Mouse (Mus musculus) hindbrain, embryonic 11.5 days (tissue): ENCODE data around the gene Trpm5. TPM values are rescaled to one million over a fixed set of nuclear protein-coding genes. Genes with fewer than 3 reads are reported as not detected.

Experiments
- ATAC-seq: fragments of 200-750 bp; cut with Nextera tagmentation; 2 replicates; pipeline ENCODE4 v1.8.0; 2017; ENCODE audit warnings: mild to moderate bottlenecking, moderate TSS enrichment, moderate library complexity; ENCODE audit not compliant: low FRiP score
- DNase-seq: peaks from one replicate; pipeline ENCODE4 v3.0.0-alpha.2; 2015; ENCODE audit warnings: low spot score
- H3K27ac ChIP-seq: fragments of 300-500 bp; sonication (generic); 2 replicates; pipeline ENCODE4 v1.5.1; 2014; ENCODE audit warnings: mild to moderate bottlenecking, low read depth, low read length
- H3K27me3 ChIP-seq: fragments of 300-500 bp; sonication (generic); 2 replicates; pipeline ENCODE4 v1.6.1; 2014; ENCODE audit warnings: mild to moderate bottlenecking, low read length, moderate library complexity, mixed read lengths; ENCODE audit not compliant: control insufficient read depth, insufficient read depth
- H3K36me3 ChIP-seq: fragments of 300-500 bp; sonication (generic); 2 replicates; pipeline ENCODE4 v1.6.1; 2014; ENCODE audit warnings: mild to moderate bottlenecking, low read length, moderate library complexity, mixed read lengths; ENCODE audit not compliant: control insufficient read depth, insufficient read depth
- H3K4me1 ChIP-seq: fragments of 300-500 bp; sonication (generic); replicated peaks from 2 replicates; pipeline ENCODE4 v1.6.1; 2014; ENCODE audit warnings: low read length, mixed read lengths; ENCODE audit not compliant: control insufficient read depth, insufficient read depth
- H3K4me2 ChIP-seq: fragments of 300-500 bp; sonication (generic); replicated peaks from 2 replicates; pipeline ENCODE4 v1.6.1; 2014; ENCODE audit warnings: mild to moderate bottlenecking, low read depth, low read length
- H3K4me3 ChIP-seq: fragments of 300-500 bp; sonication (generic); 2 replicates; pipeline ENCODE4 v1.5.1; 2014; ENCODE audit warnings: low read depth, low read length
- H3K9ac ChIP-seq: fragments of 300-500 bp; sonication (generic); 2 replicates; pipeline ENCODE4 v1.6.1; 2014; ENCODE audit warnings: low read depth, low read length
- H3K9me3 ChIP-seq: fragments of 300-500 bp; sonication (generic); 2 replicates; pipeline ENCODE4 v1.6.1; 2016; ENCODE audit warnings: low read length; ENCODE audit not compliant: control insufficient read depth
- WGBS: fragments of 180-500 bp; shearing (Covaris S2); extraction: QIAGEN DNeasy Blood & Tissue Kit; methylation state at CpG from one replicate; pipeline ENCODE4 v1.1.7; 2014; 5-methylcytosine and 5-hydroxymethylcytosine counted together
- polyA plus RNA-seq: library from polyadenylated mRNA; unstranded; fragments of >200 nt; fragmentation: Nextera tagmentation; extraction: Ambion mirVana; gene quantifications from 2 replicates; pipeline ENCODE4 v1.2.1, GENCODE M21; 2014

The Trpm5 gene
- polyA plus RNA-seq, 1 experiment from 2014 or later: 0.88 TPM

DNA sequence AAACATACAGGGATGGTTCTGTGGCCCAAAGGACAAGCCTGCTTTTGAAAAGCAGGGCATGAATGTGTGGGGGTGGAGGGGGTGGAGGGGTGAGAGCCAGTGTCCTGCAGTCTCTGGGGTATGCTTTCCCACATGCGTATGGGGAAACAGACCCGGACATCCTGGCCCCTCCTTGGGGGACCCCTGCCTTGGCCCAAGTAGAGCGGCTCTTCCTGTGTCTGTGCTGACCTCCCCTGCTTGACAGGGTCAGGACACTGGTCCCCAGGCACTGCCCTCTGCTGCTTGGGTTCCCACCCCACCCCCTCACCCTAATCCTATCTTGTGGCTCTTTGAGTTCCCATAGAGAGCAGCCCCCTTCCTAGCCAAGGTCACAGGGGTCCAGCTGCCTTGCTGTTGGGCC, 15.3 kb upstream of the Trpm5 start:
- no peak overlapping the region for H3K27ac ChIP-seq
- 60% methylated on average over 3 of the region's 3 CpGs for WGBS

DNA sequence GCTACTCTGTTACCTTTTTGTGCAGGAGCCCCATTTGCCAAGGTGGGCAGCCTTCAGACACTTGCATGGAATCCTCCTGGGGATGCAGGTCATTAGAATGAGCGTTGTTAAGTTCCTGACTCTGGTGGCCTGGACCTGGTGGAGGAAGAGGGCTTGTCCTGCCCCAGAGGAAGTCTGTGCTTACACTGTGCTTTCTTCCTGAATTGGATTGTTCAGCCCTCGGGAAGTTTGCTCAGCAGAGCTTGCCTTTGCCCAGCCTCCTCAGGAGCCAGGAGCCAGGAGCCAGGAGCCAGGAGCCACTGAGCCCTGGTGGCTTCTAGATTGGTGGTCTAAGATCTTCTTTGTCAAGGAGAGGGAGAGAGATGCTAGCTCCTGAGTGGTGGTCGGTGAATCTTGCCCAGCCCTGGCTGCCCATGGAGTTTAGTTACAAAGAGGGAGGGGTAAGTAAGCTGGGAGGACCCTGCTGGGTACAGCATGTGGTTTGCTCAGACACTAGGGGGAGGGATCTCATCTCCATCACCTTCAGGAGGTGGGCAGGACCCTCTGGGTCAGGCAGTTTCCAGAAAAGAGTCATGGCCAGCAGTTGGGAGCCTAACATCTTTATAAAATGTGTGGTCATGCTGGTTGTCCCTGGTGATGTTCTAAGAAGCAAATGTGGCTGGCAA, 14.7 kb upstream of the Trpm5 start:
- Histone ChIP-seq H3K4me2 (no peak overlapping the region), H3K27ac (no peak overlapping the region), H3K36me3 (no peaks in the 10 kb centered on the region), H3K9ac (no peak overlapping the region), H3K4me1 (0 out of 2 replicates have a peak, but pooled peaks cover 2% of the 10 kb centered on the region), H3K4me3 (no peak overlapping the region), H3K27me3 (peaks cover 34% of the 10 kb centered on the region), H3K9me3 (no peaks in the 10 kb centered on the region)
- ATAC-seq (no peak), DNase-seq (no peak)
- WGBS: 39% methylated on average over 3 of the region's 3 CpGs

More for the DNA sequence above, 15.3 kb upstream of the Trpm5 start:
- ATAC-seq (no peak), DNase-seq (no peak)
- no peak overlapping the region for H3K9ac ChIP-seq
- H3K4me1 ChIP-seq: 0 out of 2 replicates have a peak, but pooled peaks cover 2% of the 10 kb centered on the region
- no peak overlapping the region for H3K4me3 ChIP-seq
- H3K27me3 ChIP-seq: peaks cover 34% of the 10 kb centered on the region
- H3K4me2 ChIP-seq: no peak overlapping the region
- H3K9me3 ChIP-seq: no peaks in the 10 kb centered on the region
- H3K36me3 ChIP-seq: no peaks in the 10 kb centered on the region

DNA sequence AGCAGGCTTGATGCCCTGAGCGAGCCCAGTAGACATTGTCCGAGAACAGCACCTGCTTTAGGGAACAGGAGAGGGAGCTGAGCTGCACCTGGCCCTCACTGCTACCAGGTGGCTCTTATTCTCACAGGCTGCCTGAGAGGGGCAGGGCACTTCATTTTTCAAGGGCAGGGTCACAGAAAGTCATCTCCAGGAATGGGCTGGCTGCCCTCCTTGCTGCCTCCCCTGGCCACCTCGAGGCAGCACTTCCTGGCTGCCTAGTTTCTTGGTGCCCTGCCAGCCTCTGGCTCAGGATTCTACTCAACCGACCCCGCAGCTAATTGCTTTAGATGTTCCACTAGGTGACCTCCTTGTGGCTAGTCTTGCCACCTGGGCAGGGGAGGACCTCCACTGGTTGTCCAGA, 13.8 kb upstream of the Trpm5 start:
- no peak overlapping the region for H3K4me3 ChIP-seq
- H3K9ac ChIP-seq: no peak overlapping the region
- H3K4me2 ChIP-seq: no peak overlapping the region
- no peak overlapping the region for H3K27ac ChIP-seq
- peaks cover 34% of the 10 kb centered on the region for H3K27me3 ChIP-seq
- WGBS: 52% methylated on average over 5 of the region's 5 CpGs
- ATAC-seq: no peak
- H3K4me1 ChIP-seq: 0 out of 2 replicates have a peak, but pooled peaks cover 2% of the 10 kb centered on the region
- no peaks in the 10 kb centered on the region for H3K36me3 ChIP-seq
- H3K9me3 ChIP-seq: no peaks in the 10 kb centered on the region
- no peak for DNase-seq

DNA sequence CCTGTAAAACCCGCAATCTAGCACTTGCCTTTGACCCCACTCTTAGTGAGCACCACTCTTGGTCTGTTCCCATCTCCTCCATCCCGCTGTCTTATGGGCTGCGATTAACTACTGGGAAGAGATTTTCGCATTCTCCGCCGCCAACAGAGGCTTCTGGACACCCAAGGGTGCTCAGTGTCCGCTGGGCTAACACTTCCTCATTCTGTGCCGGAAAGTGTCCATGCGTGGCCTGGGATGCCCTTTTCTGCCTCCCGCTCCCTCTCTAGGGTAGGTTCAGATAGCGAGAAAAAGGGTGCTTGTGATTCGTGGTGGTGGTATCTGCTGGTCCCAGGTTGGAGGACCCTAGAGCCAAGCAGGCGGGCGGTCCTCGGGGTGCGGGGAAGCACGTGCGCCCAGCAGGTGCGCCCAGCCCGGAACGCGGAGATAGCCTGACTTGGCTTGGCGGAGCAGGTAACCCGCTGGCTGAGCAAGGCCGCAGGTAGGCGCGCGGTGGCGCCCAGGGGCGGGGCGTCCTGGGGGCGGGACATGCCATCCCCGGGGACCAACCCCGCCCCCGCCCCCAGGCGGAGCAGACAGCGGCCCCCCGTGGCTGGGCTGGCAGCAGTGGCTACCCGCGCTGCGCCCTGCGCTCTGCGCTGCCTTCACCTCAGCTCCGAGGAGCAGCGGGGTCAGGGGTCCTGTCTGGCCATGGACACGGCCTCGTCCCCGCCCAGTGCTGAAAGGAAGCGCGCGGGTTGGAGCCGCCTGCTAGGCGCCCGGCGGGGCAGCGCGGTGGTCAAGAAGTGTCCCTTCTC, 12.4 kb upstream of the Trpm5 start:
- 8% methylated on average over 50 of the region's 57 CpGs for WGBS
- ATAC-seq (no peak), DNase-seq (no peak)
- Histone ChIP-seq H3K36me3 (no peaks in the 10 kb centered on the region), H3K27ac (no peak overlapping the region), H3K27me3 (peaks cover 34% of the 10 kb centered on the region), H3K4me3 (peak overlapping the region; percentile 24), H3K4me1 (0 out of 2 replicates have a peak, but pooled peaks cover 2% of the 10 kb centered on the region), H3K4me2 (peak overlapping the region; percentile 44), H3K9me3 (no peaks in the 10 kb centered on the region), H3K9ac (0 out of 2 replicates have a peak overlapping the region, but pooled peaks have one; percentile 7)

DNA sequence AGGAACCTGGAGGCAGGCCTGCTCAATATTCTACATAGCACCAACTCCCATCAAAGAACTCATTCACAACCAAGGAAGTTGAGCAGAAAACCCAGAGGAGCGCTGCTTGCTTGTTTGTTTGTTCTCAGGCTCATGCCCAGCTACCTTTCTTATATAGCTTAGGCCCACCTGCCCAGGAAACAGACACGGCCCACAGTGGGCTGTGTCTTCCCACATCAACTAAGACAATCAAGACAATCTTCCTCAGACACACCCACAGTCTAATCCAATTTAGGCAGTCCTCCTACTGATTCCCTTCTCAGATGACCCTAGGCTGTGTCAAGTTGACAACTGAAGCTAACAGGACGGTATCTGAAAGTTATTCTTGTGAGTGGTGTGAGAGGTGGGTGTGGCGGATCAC, 11.6 kb upstream of the Trpm5 start, which contains the start of gene Kcnq1:
TSS of gene Kcnq1 (plus strand) at position 301 of the 400 bp plus-strand sequence.
- Histone ChIP-seq H3K36me3 (no peaks in the 10 kb centered on the region), H3K9ac (0 out of 2 replicates have a peak within 1 kb of the TSS, but pooled peaks have one; percentile 7), H3K27ac (no peak within 1 kb of the TSS), H3K4me1 (0 out of 2 replicates have a peak, but pooled peaks cover 2% of the 10 kb centered on the region), H3K4me3 (peak within 1 kb of the TSS; percentile 24), H3K4me2 (peak within 1 kb of the TSS; percentile 44), H3K27me3 (peaks cover 34% of the 10 kb centered on the region), H3K9me3 (no peaks in the 10 kb centered on the region)
- DNase-seq (no peak), ATAC-seq (no peak)
- 79% methylated on average over 4 of the region's 4 CpGs for WGBS

DNA sequence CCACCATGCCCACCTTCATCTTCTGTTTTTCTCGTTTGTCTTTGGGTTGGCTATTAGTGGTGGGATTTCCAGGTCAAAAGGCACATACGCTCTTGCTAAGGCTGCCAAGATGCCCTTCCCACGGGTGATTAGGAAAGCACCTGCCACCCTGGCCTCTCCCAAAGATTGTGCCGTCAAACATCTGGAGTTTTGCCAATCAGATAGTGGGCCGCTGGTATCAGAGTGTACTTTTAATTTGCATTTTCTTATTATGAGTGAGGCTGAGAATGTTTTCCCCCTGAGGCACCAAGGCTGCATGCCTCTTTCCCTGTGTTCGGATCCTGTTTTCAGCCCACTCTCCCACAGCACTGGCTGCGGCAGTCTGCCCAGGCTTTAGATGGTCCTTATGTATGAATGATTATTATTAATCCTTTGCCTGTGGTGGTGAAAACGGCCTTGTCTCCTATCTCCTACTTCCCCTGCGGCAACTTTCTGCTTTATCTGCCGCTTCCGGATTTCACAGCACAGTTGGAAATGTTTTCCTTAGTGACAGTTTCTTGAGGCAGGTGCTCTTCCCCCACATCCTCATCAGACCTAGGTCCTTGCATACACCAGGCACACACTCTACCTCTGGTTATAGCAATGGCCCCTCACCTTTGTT, 10.9 kb upstream of the Trpm5 start:
- DNase-seq (no peak), ATAC-seq (no peak)
- 0 out of 2 replicates have a peak, but pooled peaks cover 2% of the 10 kb centered on the region for H3K4me1 ChIP-seq
- no peak overlapping the region for H3K4me3 ChIP-seq
- 69% methylated on average over 11 of the region's 11 CpGs for WGBS
- peaks cover 34% of the 10 kb centered on the region for H3K27me3 ChIP-seq
- no peak overlapping the region for H3K4me2 ChIP-seq
- H3K36me3 ChIP-seq: no peaks in the 10 kb centered on the region
- H3K9me3 ChIP-seq: no peaks in the 10 kb centered on the region
- no peak overlapping the region for H3K9ac ChIP-seq
- no peak overlapping the region for H3K27ac ChIP-seq

- ATAC-seq (no peak), DNase-seq (no peak)
These were observed 6.3 kb upstream of the Trpm5 start for GRCm38 (mm10) chr7:143100759-143101158.

DNA sequence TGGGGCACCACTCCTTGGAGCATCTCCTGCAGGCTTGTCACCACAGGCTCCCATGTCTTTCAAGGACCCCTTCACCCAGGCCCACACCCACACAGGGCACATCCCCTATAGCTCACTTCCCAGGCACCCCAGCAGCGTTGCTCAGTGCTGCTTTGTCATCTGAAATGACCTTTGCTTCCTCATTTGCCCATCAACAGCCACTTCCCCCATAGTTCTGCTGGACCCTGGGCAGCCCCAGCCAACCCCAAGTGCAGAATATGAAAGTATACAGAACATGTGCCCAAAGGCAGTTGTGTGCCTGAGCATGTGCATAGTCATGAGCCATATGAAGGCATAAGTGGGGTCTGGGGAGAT, 1.1 kb upstream of the Trpm5 start:
- no peaks in the 10 kb centered on the region for H3K9me3 ChIP-seq
- H3K4me1 ChIP-seq: no peaks in the 10 kb centered on the region
- no peak for ATAC-seq
- no peaks in the 10 kb centered on the region for H3K27me3 ChIP-seq
- no peak for DNase-seq
- H3K27ac ChIP-seq: no peak overlapping the region
- H3K4me3 ChIP-seq: no peak overlapping the region
- H3K9ac ChIP-seq: no peak overlapping the region
- no peaks in the 10 kb centered on the region for H3K36me3 ChIP-seq
- 52% methylated on average over 1 of the region's 1 CpGs for WGBS
- no peak overlapping the region for H3K4me2 ChIP-seq

More at GRCm38 (mm10) chr7:143100759-143101158, 6.3 kb upstream of the Trpm5 start:
- Histone ChIP-seq H3K9me3 (no peaks in the 10 kb centered on the region), H3K27me3 (peaks cover 5% of the 10 kb centered on the region), H3K4me1 (no peaks in the 10 kb centered on the region), H3K4me3 (no peak overlapping the region), H3K9ac (no peak overlapping the region), H3K4me2 (no peak overlapping the region), H3K36me3 (no peaks in the 10 kb centered on the region), H3K27ac (no peak overlapping the region)
- 73% methylated on average over 4 of the region's 4 CpGs for WGBS
